Mouse (Mus musculus) CH12.LX (cell line): ENCODE data around the gene Hes2. TPM values are rescaled to one million over a fixed set of nuclear protein-coding genes. Genes with fewer than 3 reads are reported as not detected.

Source experiments
- DNase-seq: peaks from one replicate; pipeline ENCODE4 v3.0.0-alpha.2; 2013; ENCODE audit errors: extremely low read depth
- H3K27ac ChIP-seq: 2 replicates; pipeline ENCODE4 v1.5.1; 2012; ENCODE audit warnings: low read depth, mild to moderate bottlenecking, control low read depth, moderate library complexity; ENCODE audit not compliant: insufficient read depth
- H3K27me3 ChIP-seq: replicated peaks from 2 replicates; pipeline ENCODE3; 2012; ENCODE audit warnings: inconsistent platforms
- H3K36me3 ChIP-seq, 2 experiments: replicated peaks in 1 of 2; 2 replicates each; pipeline versions ENCODE3 to v1.6.1; 2012; ENCODE audit warnings: inconsistent platforms in 1 of 2, low read length in 1 of 2, mild to moderate bottlenecking in 1 of 2, mixed read lengths in 1 of 2, moderate library complexity in 1 of 2; ENCODE audit not compliant: control insufficient read depth in 1 of 2, insufficient read depth in 1 of 2
- H3K4me1 ChIP-seq, 2 experiments: 2 replicates each; pipeline ENCODE4 v1.6.1; 2012; ENCODE audit warnings: inconsistent platforms in 1 of 2, moderate library complexity in 1 of 2; ENCODE audit not compliant: insufficient read depth in 2 of 2, control insufficient read depth in 1 of 2
- H3K4me2 ChIP-seq: 2 replicates; pipeline ENCODE4 v1.6.1; 2012; ENCODE audit warnings: low read depth, mild to moderate bottlenecking, control low read depth; ENCODE audit not compliant: poor library complexity, insufficient read depth, severe bottlenecking
- H3K4me3 ChIP-seq, 3 experiments: fragments of 150-350 bp in 1 of 3; sonication (generic) in 1 of 3; replicated peaks in 1 of 3; 2 replicates each; pipeline versions ENCODE3 to v1.5.1; 2011 to 2012; ENCODE audit warnings: low read depth in 2 of 3, low read length in 2 of 3, mild to moderate bottlenecking in 2 of 3, moderate library complexity in 2 of 3, control low read depth in 1 of 3, improper control_type of control experiment in 1 of 3, inconsistent platforms in 1 of 3, mixed read lengths in 1 of 3; ENCODE audit not compliant: poor library complexity in 1 of 3
- H3K79me2 ChIP-seq: replicated peaks from 2 replicates; pipeline ENCODE4 v1.6.1; 2012; ENCODE audit warnings: mild to moderate bottlenecking, moderate library complexity; ENCODE audit not compliant: control insufficient read depth, poor library complexity, insufficient read depth, severe bottlenecking; ENCODE audit errors: extremely low read depth
- H3K9ac ChIP-seq: 2 replicates; pipeline ENCODE4 v1.6.1; 2012; ENCODE audit warnings: low read depth, mild to moderate bottlenecking, control low read depth, moderate library complexity; ENCODE audit not compliant: insufficient read depth
- H3K9me3 ChIP-seq: replicated peaks from 2 replicates; pipeline ENCODE3; 2012; ENCODE audit warnings: low read length, inconsistent platforms, mixed read lengths
- E2F4 ChIP-seq: IDR thresholded peaks from 2 replicates; pipeline ENCODE4 v1.6.1; 2011; ENCODE audit warnings: low read depth, low read length, improper control_type of control experiment; ENCODE audit not compliant: insufficient replicate concordance
- ELF1 ChIP-seq: IDR thresholded peaks from 2 replicates; pipeline ENCODE4 v1.6.1; 2014; ENCODE audit warnings: low read depth, mild to moderate bottlenecking, inconsistent platforms, low read length, improper control_type of control experiment
- ETS1 ChIP-seq: conservative IDR thresholded peaks from 2 replicates; pipeline ENCODE4 v1.6.1; 2012; ENCODE audit warnings: low read depth, mild to moderate bottlenecking, inconsistent platforms, low read length, improper control_type of control experiment, moderate library complexity
- GABPA ChIP-seq: IDR thresholded peaks from 2 replicates; pipeline ENCODE4 v1.6.1; 2012; ENCODE audit warnings: low read depth, low read length, improper control_type of control experiment, inconsistent platforms; ENCODE audit not compliant: insufficient replicate concordance
- HCFC1 ChIP-seq: IDR thresholded peaks from 2 replicates; pipeline ENCODE4 v1.6.1; 2012; ENCODE audit warnings: low read depth, mild to moderate bottlenecking, inconsistent platforms, low read length, improper control_type of control experiment
- JUN ChIP-seq: IDR thresholded peaks from 2 replicates; pipeline ENCODE4 v1.6.1; 2011; ENCODE audit warnings: low read depth, mild to moderate bottlenecking, low read length, improper control_type of control experiment, moderate library complexity; ENCODE audit not compliant: insufficient read depth
- JUND ChIP-seq: conservative IDR thresholded peaks from 2 replicates; pipeline ENCODE4 v1.6.1; 2011; ENCODE audit warnings: low read depth, low read length, improper control_type of control experiment
- KAT2A ChIP-seq: IDR thresholded peaks from 2 replicates; pipeline ENCODE4 v1.6.1; 2012; ENCODE audit warnings: low read length, improper control_type of control experiment, inconsistent platforms; ENCODE audit not compliant: insufficient replicate concordance
- MEF2A ChIP-seq: IDR thresholded peaks from 2 replicates; pipeline ENCODE4 v1.6.1; 2014; ENCODE audit warnings: low read depth, mild to moderate bottlenecking, inconsistent platforms, low read length, improper control_type of control experiment, borderline replicate concordance
- NELFE ChIP-seq: IDR thresholded peaks from 2 replicates; pipeline ENCODE4 v1.6.1; 2011; ENCODE audit warnings: low read depth, low read length, improper control_type of control experiment
- PAX5 ChIP-seq: IDR thresholded peaks from 2 replicates; pipeline ENCODE4 v1.6.1; 2012; ENCODE audit warnings: low read length, inconsistent platforms, mixed read lengths
- POLR2A ChIP-seq: IDR thresholded peaks from 2 replicates; pipeline ENCODE4 v1.6.1; 2011; ENCODE audit warnings: low read depth, mild to moderate bottlenecking, improper control_type of control experiment, low read length
- SIN3A ChIP-seq: IDR thresholded peaks from 2 replicates; pipeline ENCODE4 v1.6.1; 2012; ENCODE audit warnings: low read length, improper control_type of control experiment, inconsistent platforms
- SMC3 ChIP-seq: IDR thresholded peaks from 2 replicates; pipeline ENCODE4 v1.6.1; 2011; ENCODE audit warnings: low read depth, low read length, improper control_type of control experiment
- TBP ChIP-seq: conservative IDR thresholded peaks from 2 replicates; pipeline ENCODE4 v1.6.1; 2011; ENCODE audit warnings: low read depth, low read length, improper control_type of control experiment
- UBTF ChIP-seq: IDR thresholded peaks from 2 replicates; pipeline ENCODE4 v1.6.1; 2012; ENCODE audit warnings: low read depth, mild to moderate bottlenecking, inconsistent platforms, low read length, improper control_type of control experiment, moderate library complexity
- ZC3H11A ChIP-seq: IDR thresholded peaks from 2 replicates; pipeline ENCODE4 v1.6.1; 2012; ENCODE audit warnings: low read depth, mild to moderate bottlenecking, inconsistent platforms, low read length, improper control_type of control experiment
- ZKSCAN1 ChIP-seq: IDR thresholded peaks from 2 replicates; pipeline ENCODE4 v1.6.1; 2012; ENCODE audit warnings: low read depth, inconsistent platforms, low read length, improper control_type of control experiment, borderline replicate concordance
- dilution Hi-C: fragments of 300-500 bp; cut with MboI; formaldehyde crosslinking; loops from 2 replicates; pipeline ENCODE4 v1.14.3; 2020; ENCODE audit warnings: low sequenced_read_pairs; ENCODE audit not compliant: extremely low pct_unique_long_range_greater_than_20kb, extremely low pct_ligation_motif_present
- in situ Hi-C: fragments of 300-500 bp; cut with MboI; formaldehyde crosslinking; loops from 3 replicates; pipeline ENCODE4 v1.14.3; 2019; ENCODE audit warnings: low sequenced_read_pairs, low pct_ligation_motif_present, low pct_unique_long_range_greater_than_20kb, mixed read lengths
- polyA plus RNA-seq: library from polyadenylated mRNA; unstranded; fragments of >175 nt; gene quantifications from 2 replicates; pipeline ENCODE4 v1.2.1, GENCODE M21; 2012; ENCODE audit warnings: low read depth; ENCODE audit not compliant: insufficient read length
- total RNA-seq, 2 experiments: library from RNA; depleted of rRNA; stranded (reverse); fragments of 300-350 nt in 1 of 2; fragments of >200 nt in 1 of 2; gene quantifications; 2 replicates each; pipeline ENCODE4 v1.2.3; 2012 to 2014

Hes2 gene
- total and polyA plus RNA-seq, 3 experiments, result not detected

DNA sequence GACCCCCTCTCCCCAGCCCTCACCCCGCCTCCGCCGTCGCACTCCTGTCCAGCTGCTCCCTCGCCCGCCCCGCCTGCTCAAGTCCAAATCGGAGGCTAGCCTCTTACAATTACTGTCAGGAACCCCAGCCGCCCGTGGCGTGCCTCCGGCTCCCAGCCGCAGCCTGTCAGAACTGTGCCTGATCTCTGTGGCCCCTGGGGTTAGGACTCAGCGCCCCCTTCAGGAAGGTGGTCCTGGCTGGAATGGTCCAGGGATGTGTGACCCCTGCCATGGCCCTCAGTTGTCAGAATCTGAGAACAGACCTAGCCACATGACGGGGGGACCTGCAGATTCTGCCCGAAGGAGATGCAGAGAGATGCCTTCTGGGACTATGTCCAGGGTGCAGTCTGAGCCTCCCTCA is 44.6 kb upstream of the Hes2 start:
- H3K9ac ChIP-seq, result no peak overlapping the region
- H3K9me3 ChIP-seq, result peaks cover 8% of the 10 kb centered on the region
- H3K27me3 ChIP-seq, result peaks cover 85% of the 10 kb centered on the region
- no peaks in the 10 kb centered on the region for H3K36me3 ChIP-seq
- no peaks in the 10 kb centered on the region for H3K79me2 ChIP-seq
- TF ChIP-seq PAX5 (no peak), SMC3 (no peak), HCFC1 (no peak), E2F4 (no peak), KAT2A (no peak), ZC3H11A (no peak), JUND (no peak), JUN (no peak), ELF1 (no peak), SIN3A (no peak), POLR2A (no peak), TBP (no peak), ZKSCAN1 (no peak), ETS1 (no peak), GABPA (no peak), MEF2A (no peak)
- no peak overlapping the region for H3K27ac ChIP-seq
- H3K4me1 ChIP-seq, result peaks cover 7 to 24% of the 10 kb centered on the region in 2 experiments
- in situ Hi-C loops (no loop called here), dilution Hi-C loops (no loop called here)
- H3K4me3 ChIP-seq, result no peak overlapping the region
- DNase-seq, result no peak
- H3K4me2 ChIP-seq, result no peak overlapping the region

GRCm38 (mm10) chr4:152115921-152116612 is 42.6 kb upstream of the Hes2 start, which contains the start of gene Tnfrsf25:
Tnfrsf25 (plus strand) TSS chr4:152115934.
- Histone ChIP-seq H3K4me3 (peak within 1 kb of the TSS in 1 of 3 experiments; percentile 28), H3K36me3 (no peaks in the 10 kb centered on the region), H3K79me2 (no peaks in the 10 kb centered on the region), H3K9ac (peak within 1 kb of the TSS; percentile 35), H3K27me3 (peaks cover 90% of the 10 kb centered on the region), H3K9me3 (peaks cover 8% of the 10 kb centered on the region), H3K27ac (no peak within 1 kb of the TSS), H3K4me1 (peaks cover 13 to 39% of the 10 kb centered on the region in 2 experiments), H3K4me2 (peak within 1 kb of the TSS; percentile 48)
- DNase-seq, result no peak
- in situ Hi-C loops, result no loop called here
- TF ChIP-seq UBTF (0 out of 2 replicates have a peak, but pooled peaks have one; percentile 66), NELFE (no peak)
- dilution Hi-C loops, result no loop called here
